Mouse (Mus musculus): ENCODE results near the gene Tox2. TPM values are rescaled to one million over a fixed set of nuclear protein-coding genes. Genes with fewer than 3 reads are reported as not detected.

Tox2 gene
- polyA plus RNA-seq (2021; fragmentation: Nextera tagmentation), result 38.2 and 53.6 TPM in 2 replicates
- long read RNA-seq, experiment 1, partial matches to known transcripts, result 1 of 6 reads
- long read RNA-seq, experiment 1, other reads (novel, unspliced or antisense), result 5 of 6 reads
- long read RNA-seq, experiment 2, transcript Tox2-201 (9 exons, 2,166 nt), result major isoform, 7 of 90 reads
- long read RNA-seq, experiment 2, partial matches to known transcripts, result 18 of 90 reads
- long read RNA-seq, experiment 2, other reads (novel, unspliced or antisense), result 57 of 90 reads

GRCm38 (mm10) chr2:163202884-163203634 lies at the start of gene Tox2:
Gene Tox2 (plus strand): TSS chr2:163203125.

Other genes with a start within 250 kb of the Tox2 start
- gene Sgk2, start 215.8 kb upstream of the Tox2 start, polyA plus RNA-seq (2021; fragmentation: Nextera tagmentation), result 2.0 and 2.2 TPM in 2 replicates
- gene Ift52, start 185.8 kb upstream of the Tox2 start, polyA plus RNA-seq (2021; fragmentation: Nextera tagmentation), result 21.1 and 23.8 TPM in 2 replicates
- gene Mybl2, start 148.4 kb upstream of the Tox2 start, polyA plus RNA-seq (2021; fragmentation: Nextera tagmentation), result 0.10 and 0.25 TPM in 2 replicates
- gene Gtsf1l, start 115.3 kb upstream of the Tox2 start, polyA plus RNA-seq (2021; fragmentation: Nextera tagmentation), result 0.30 and 2.1 TPM in 2 replicates
- gene Jph2, start 194.9 kb downstream of the Tox2 start, polyA plus RNA-seq (2021; fragmentation: Nextera tagmentation), result 0.08 and 0.10 TPM in 2 replicates
- gene Oser1, start 221.6 kb downstream of the Tox2 start, polyA plus RNA-seq (2021; fragmentation: Nextera tagmentation), result 33.2 and 35.0 TPM in 2 replicates
- gene Gdap1l1, start 235.4 kb downstream of the Tox2 start, polyA plus RNA-seq (2021; fragmentation: Nextera tagmentation), result 81.7 and 106 TPM in 2 replicates

Measured in layer of hippocampus, adult 6 months (tissue).